Mouse (Mus musculus) midbrain, postnatal 0 days (tissue): ENCODE results near the gene H2-T22. TPM values are rescaled to one million over a fixed set of nuclear protein-coding genes. Genes with fewer than 3 reads are reported as not detected.

ENCODE experiments used
- ATAC-seq: fragments of 200-750 bp; cut with Nextera tagmentation; 2 replicates; pipeline ENCODE4 v1.8.0; 2017; ENCODE audit warnings: moderate number of reproducible peaks, mild to moderate bottlenecking, moderate TSS enrichment, moderate library complexity; ENCODE audit not compliant: low FRiP score
- DNase-seq: peaks from one replicate; pipeline ENCODE4 v3.0.0-alpha.2; 2015; ENCODE audit warnings: low spot score
- H3K27ac ChIP-seq: fragments of 300-500 bp; sonication (generic); 2 replicates; pipeline ENCODE4 v1.5.1; 2014; ENCODE audit warnings: low read depth, mild to moderate bottlenecking, low read length, mixed read lengths
- H3K27me3 ChIP-seq: fragments of 300-500 bp; sonication (generic); 2 replicates; pipeline ENCODE4 v1.6.1; 2014; ENCODE audit warnings: low read length, control low read depth, mixed read lengths; ENCODE audit not compliant: insufficient read depth
- H3K36me3 ChIP-seq: fragments of 300-500 bp; sonication (generic); 2 replicates; pipeline ENCODE4 v1.6.1; 2014; ENCODE audit warnings: low read length, control low read depth, mixed read lengths; ENCODE audit not compliant: insufficient read depth
- H3K4me1 ChIP-seq: fragments of 300-500 bp; sonication (generic); 2 replicates; pipeline ENCODE4 v1.6.1; 2014; ENCODE audit warnings: mild to moderate bottlenecking, control low read depth, antibody characterized with exemption, low read length, mixed read lengths; ENCODE audit not compliant: insufficient read depth
- H3K4me2 ChIP-seq: fragments of 300-500 bp; sonication (generic); 2 replicates; pipeline ENCODE4 v1.6.1; 2014; ENCODE audit warnings: low read depth, mild to moderate bottlenecking, low read length, mixed read lengths; ENCODE audit not compliant: poor library complexity, severe bottlenecking
- H3K4me3 ChIP-seq: fragments of 300-500 bp; sonication (generic); 2 replicates; pipeline ENCODE4 v1.5.1; 2014; ENCODE audit warnings: low read depth, mild to moderate bottlenecking, low read length, moderate library complexity
- H3K9ac ChIP-seq: fragments of 300-500 bp; sonication (generic); replicated peaks from 2 replicates; pipeline ENCODE4 v1.6.1; 2014; ENCODE audit warnings: mild to moderate bottlenecking, low read length, moderate library complexity, mixed read lengths; ENCODE audit not compliant: poor library complexity, severe bottlenecking
- H3K9me3 ChIP-seq: fragments of 300-500 bp; sonication (generic); 2 replicates; pipeline ENCODE4 v1.6.1; 2016; ENCODE audit warnings: low read length, control low read depth
- CTCF ChIP-seq: IDR thresholded peaks from 2 replicates; pipeline ENCODE4 v1.5.1; 2016; ENCODE audit warnings: antibody characterized with exemption, mild to moderate bottlenecking
- whole genome bisulfite sequencing: fragments of 180-500 bp; shearing (Covaris S2); extraction: QIAGEN DNeasy Blood & Tissue Kit; methylation state at CpG from one replicate; pipeline ENCODE4 v1.1.7; 2014; 5-methylcytosine and 5-hydroxymethylcytosine counted together
- polyA plus RNA-seq: library from polyadenylated mRNA; unstranded; fragments of >200 nt; fragmentation: Nextera tagmentation; extraction: Ambion mirVana; gene quantifications from 2 replicates; pipeline ENCODE4 v1.2.1, GENCODE M21; 2015
- total RNA-seq: library from RNA; depleted of rRNA; stranded (reverse); fragments of >200 nt; gene quantifications from 2 replicates; pipeline ENCODE4 v1.2.3, GENCODE M21; 2014; rRNA removed

The H2-T22 gene
- total and polyA plus RNA-seq, 2 experiments from 2014 or later, result 7.1 to 11.5 TPM

GRCm38 (mm10) chr17:35994175-35994878 lies 48.2 kb downstream of the H2-T22 start:
- Histone ChIP-seq H3K4me3 (peak overlapping the region; percentile 59), H3K27ac (peak overlapping the region; percentile 57), H3K36me3 (peaks cover 4% of the 10 kb centered on the region; the same call in 1 of the 2 replicates), H3K9ac (peak overlapping the region; percentile 61), H3K9me3 (no peaks in the 10 kb centered on the region), H3K27me3 (no peaks in the 10 kb centered on the region), H3K4me1 (no peaks in the 10 kb centered on the region; the same call in 1 of the 2 replicates), H3K4me2 (peak overlapping the region; percentile 58)
- TF ChIP-seq CTCF, result no peak
- DNase-seq (peak; percentile 93), ATAC-seq (peak; percentile 60)
- WGBS, result 4% methylated on average over 31 of the region's 31 CpGs

GRCm38 (mm10) chr17:35993675-35994074 lies 48.9 kb downstream of the H2-T22 start:
- ATAC-seq (peak; percentile 74), DNase-seq (peak; percentile 87)
- Histone ChIP-seq H3K4me3 (peak overlapping the region; percentile 59), H3K9me3 (no peaks in the 10 kb centered on the region), H3K27me3 (no peaks in the 10 kb centered on the region), H3K4me1 (no peaks in the 10 kb centered on the region; the same call in 1 of the 2 replicates), H3K36me3 (peaks cover 8% of the 10 kb centered on the region), H3K9ac (no peak overlapping the region), H3K27ac (peak overlapping the region; percentile 55; the same call in 1 of the 2 replicates), H3K4me2 (peak overlapping the region; percentile 18; the same call in 1 of the 2 replicates)
- TF ChIP-seq CTCF, result peak; percentile 100
- WGBS, result 8% methylated on average over 17 of the region's 17 CpGs

- no peak overlapping the region for H3K27ac ChIP-seq
- ATAC-seq (no peak), DNase-seq (no peak)
- H3K4me3 ChIP-seq, result no peak overlapping the region
- no peak overlapping the region for H3K4me2 ChIP-seq
- no peak for TF ChIP-seq CTCF
- no peaks in the 10 kb centered on the region for H3K27me3 ChIP-seq
- H3K4me1 ChIP-seq, result no peaks in the 10 kb centered on the region; the same call in 1 of the 2 replicates
- WGBS, result 54% methylated on average over 10 of the region's 10 CpGs
- H3K36me3 ChIP-seq, result peaks cover 24% of the 10 kb centered on the region
- no peaks in the 10 kb centered on the region for H3K9me3 ChIP-seq
- H3K9ac ChIP-seq, result no peak overlapping the region
These were observed 50.8 kb downstream of the H2-T22 start for GRCm38 (mm10) chr17:35991781-35992180.

Other genes with a start within 250 kb of the H2-T22 start
- 10.9 and 13.5 TPM in 2 replicates for gene Ier3, start 221.1 kb downstream of the H2-T22 start, total RNA-seq
- gene Ier3, start 221.1 kb downstream of the H2-T22 start, polyA plus RNA-seq, result 12.2 and 16.0 TPM in 2 replicates
- 112 and 122 TPM in 2 replicates for gene Flot1, start 219.5 kb downstream of the H2-T22 start, total RNA-seq
- gene Flot1, start 219.5 kb downstream of the H2-T22 start, polyA plus RNA-seq, result 124 and 140 TPM in 2 replicates
- gene Tubb5, start 204.4 kb downstream of the H2-T22 start, total RNA-seq, result 3,416 and 3,526 TPM in 2 replicates
- 1,872 and 1,886 TPM in 2 replicates for gene Tubb5, start 204.4 kb downstream of the H2-T22 start, polyA plus RNA-seq
- 22.4 and 22.6 TPM in 2 replicates for gene Mdc1, start 201.2 kb downstream of the H2-T22 start, total RNA-seq
- 3.7 and 4.7 TPM in 2 replicates for gene Mdc1, start 201.2 kb downstream of the H2-T22 start, polyA plus RNA-seq
- 7.6 and 12.1 TPM in 2 replicates for gene Nrm, start 181.4 kb downstream of the H2-T22 start, total RNA-seq
- gene Nrm, start 181.4 kb downstream of the H2-T22 start, polyA plus RNA-seq, result 11.0 and 11.8 TPM in 2 replicates
- gene Ppp1r18, start 177.2 kb downstream of the H2-T22 start, total RNA-seq, result 16.2 and 33.0 TPM in 2 replicates
- 14.1 and 14.4 TPM in 2 replicates for gene Ppp1r18, start 177.2 kb downstream of the H2-T22 start, polyA plus RNA-seq
- gene Dhx16, start 162.9 kb downstream of the H2-T22 start, total RNA-seq, result 26.7 and 27.7 TPM in 2 replicates
- gene Dhx16, start 162.9 kb downstream of the H2-T22 start, polyA plus RNA-seq, result 23.6 and 25.1 TPM in 2 replicates
- 43.5 and 47.7 TPM in 2 replicates for gene 2310061I04Rik, start 145.3 kb downstream of the H2-T22 start, total RNA-seq
- gene 2310061I04Rik, start 145.3 kb downstream of the H2-T22 start, polyA plus RNA-seq, result 88.3 and 89.3 TPM in 2 replicates
- 199 and 216 TPM in 2 replicates for gene Atat1, start 132.7 kb downstream of the H2-T22 start, total RNA-seq
- gene Atat1, start 132.7 kb downstream of the H2-T22 start, polyA plus RNA-seq, result 326 and 332 TPM in 2 replicates
- 37.2 and 46.6 TPM in 2 replicates for gene Mrps18b, start 126.4 kb downstream of the H2-T22 start, total RNA-seq
- gene Mrps18b, start 126.4 kb downstream of the H2-T22 start, polyA plus RNA-seq, result 55.7 and 57.4 TPM in 2 replicates
- gene Ppp1r10, start 126.3 kb downstream of the H2-T22 start, total RNA-seq, result 39.3 and 52.8 TPM in 2 replicates
- gene Ppp1r10, start 126.3 kb downstream of the H2-T22 start, polyA plus RNA-seq, result 23.0 and 24.8 TPM in 2 replicates
- gene Abcf1, start 73.0 kb downstream of the H2-T22 start, total RNA-seq, result 61.8 and 67.0 TPM in 2 replicates
- gene Abcf1, start 73.0 kb downstream of the H2-T22 start, polyA plus RNA-seq, result 89.0 and 100 TPM in 2 replicates
- 94.9 and 117 TPM in 2 replicates for gene Gnl1, start 62.9 kb downstream of the H2-T22 start, total RNA-seq
- gene Gnl1, start 62.9 kb downstream of the H2-T22 start, polyA plus RNA-seq, result 80.8 and 82.8 TPM in 2 replicates
- 43.9 and 57.8 TPM in 2 replicates for gene Prr3, start 62.5 kb downstream of the H2-T22 start, total RNA-seq
- 97.0 and 100 TPM in 2 replicates for gene Prr3, start 62.5 kb downstream of the H2-T22 start, polyA plus RNA-seq
- 0.16 and 1.7 TPM in 2 replicates for gene H2-T24, start 22.2 kb downstream of the H2-T22 start, total RNA-seq
- gene H2-T24, start 22.2 kb downstream of the H2-T22 start, polyA plus RNA-seq, result 5.3 and 7.2 TPM in 2 replicates
- 6.1 and 9.2 TPM in 2 replicates for gene H2-T23, start 9.9 kb downstream of the H2-T22 start, total RNA-seq
- gene H2-T23, start 9.9 kb downstream of the H2-T22 start, polyA plus RNA-seq, result 6.4 and 7.3 TPM in 2 replicates
- gene Gm6034, start 214 bp upstream of the H2-T22 start, total RNA-seq, result 0.16 TPM in 1 of 2 replicates, not detected in the other
- not detected in 2 replicates for gene Gm6034, start 214 bp upstream of the H2-T22 start, polyA plus RNA-seq
- 0.19 TPM in 1 of 2 replicates, not detected in the other for gene Gm11127, start 15.6 kb upstream of the H2-T22 start, total RNA-seq
- gene Gm11127, start 15.6 kb upstream of the H2-T22 start, polyA plus RNA-seq, result 0.12 TPM in 1 of 2 replicates, not detected in the other
- gene Gm19684, start 78.9 kb upstream of the H2-T22 start, total RNA-seq, result not detected in 2 replicates
- not detected in 2 replicates for gene Gm19684, start 78.9 kb upstream of the H2-T22 start, polyA plus RNA-seq
- gene Gm7030, start 86.7 kb upstream of the H2-T22 start, total RNA-seq, result not detected in 2 replicates
- not detected in 2 replicates for gene Gm7030, start 86.7 kb upstream of the H2-T22 start, polyA plus RNA-seq
- gene Gm8909, start 125.8 kb upstream of the H2-T22 start, total RNA-seq, result not detected in 2 replicates
- not detected in 2 replicates for gene Gm8909, start 125.8 kb upstream of the H2-T22 start, polyA plus RNA-seq
- not detected in 2 replicates for gene H2-T3, start 147.5 kb upstream of the H2-T22 start, total RNA-seq
- not detected in 2 replicates for gene H2-T3, start 147.5 kb upstream of the H2-T22 start, polyA plus RNA-seq
- gene Rpp21, start 215.3 kb upstream of the H2-T22 start, total RNA-seq, result 47.7 and 48.5 TPM in 2 replicates
- 169 and 187 TPM in 2 replicates for gene Rpp21, start 215.3 kb upstream of the H2-T22 start, polyA plus RNA-seq
- gene Trim39, start 229.5 kb upstream of the H2-T22 start, total RNA-seq, result 23.5 and 29.6 TPM in 2 replicates
- gene Trim39, start 229.5 kb upstream of the H2-T22 start, polyA plus RNA-seq, result 12.5 and 14.3 TPM in 2 replicates
- not detected in 2 replicates for gene H2-M10.2, start 243.7 kb upstream of the H2-T22 start, total RNA-seq
- gene H2-M10.2, start 243.7 kb upstream of the H2-T22 start, polyA plus RNA-seq, result not detected in 2 replicates